Mouse (Mus musculus) layer of hippocampus, adult 6 months (tissue): Measurements from ENCODE around the gene Wdr12. TPM values are rescaled to one million over a fixed set of nuclear protein-coding genes. Genes with fewer than 3 reads are reported as not detected.

ENCODE experiments used
- long read RNA-seq, 2 experiments: library from polyadenylated mRNA; unstranded; transcript quantifications; one replicate each; pipeline ENCODE4 v2.0.0; 2019 to 2020
- polyA plus RNA-seq: library from polyadenylated mRNA; unstranded; fragments of <200 nt; fragmentation: Nextera tagmentation; gene quantifications from 2 replicates; pipeline ENCODE4 v1.2.3, GENCODE M21; 2021

Gene Wdr12
- 32.9 and 37.0 TPM in 2 replicates for polyA plus RNA-seq
- long read RNA-seq, experiment 1, full-length matches to known transcripts, result 49 of 75 reads
- long read RNA-seq, experiment 1, partial matches to known transcripts, result 19 of 75 reads
- long read RNA-seq, experiment 1, other reads (novel, unspliced or antisense), result 7 of 75 reads
- long read RNA-seq, experiment 2, full-length matches to known transcripts, result 263 of 287 reads
- long read RNA-seq, experiment 2, partial matches to known transcripts, result 9 of 287 reads
- long read RNA-seq, experiment 2, other reads (novel, unspliced or antisense), result 15 of 287 reads

DNA sequence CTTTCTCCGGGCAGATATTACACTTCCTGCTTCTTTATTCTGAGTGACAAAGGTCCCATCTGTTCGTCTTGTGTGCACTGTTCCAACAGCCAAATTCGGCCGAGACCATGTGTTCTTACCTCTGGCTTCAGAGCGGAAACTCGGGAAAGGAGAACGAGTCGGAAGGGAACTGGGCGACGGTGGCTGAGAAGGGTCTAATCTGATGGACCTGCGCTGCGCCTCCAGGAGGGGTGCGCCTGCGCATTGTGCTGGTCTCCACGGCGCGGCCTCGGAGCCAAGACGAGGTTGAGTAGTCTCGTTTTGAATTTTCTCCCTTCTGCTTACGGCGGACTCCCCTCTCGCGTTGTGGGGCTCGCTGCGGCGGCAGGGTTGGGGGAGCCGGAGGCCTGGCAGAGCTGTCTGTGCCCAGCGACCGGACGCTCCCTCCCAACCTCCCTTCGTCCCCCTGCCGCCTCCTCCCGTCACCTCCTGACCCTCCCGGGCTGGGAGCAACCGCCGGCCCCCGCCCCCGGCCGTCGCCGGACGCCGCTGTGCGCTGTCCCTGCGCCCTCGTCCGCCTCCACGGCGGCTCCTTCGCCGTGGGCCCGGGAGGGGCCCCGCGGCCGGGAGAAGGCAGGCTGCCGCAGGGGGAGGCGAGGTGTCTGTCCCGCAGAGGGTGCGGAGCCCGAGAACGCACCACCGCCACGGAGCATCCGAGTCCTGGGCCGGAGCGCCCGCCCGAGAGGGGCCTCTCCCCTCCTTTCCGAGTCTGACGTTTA, at the start of gene Wdr12, which contains the start of gene Carf:
Gene Wdr12, minus strand, starts transcription at position 622 of the 758 bp plus-strand sequence.
Gene Carf, plus strand, starts transcription at position 224 of the 758 bp plus-strand sequence.

DNA sequence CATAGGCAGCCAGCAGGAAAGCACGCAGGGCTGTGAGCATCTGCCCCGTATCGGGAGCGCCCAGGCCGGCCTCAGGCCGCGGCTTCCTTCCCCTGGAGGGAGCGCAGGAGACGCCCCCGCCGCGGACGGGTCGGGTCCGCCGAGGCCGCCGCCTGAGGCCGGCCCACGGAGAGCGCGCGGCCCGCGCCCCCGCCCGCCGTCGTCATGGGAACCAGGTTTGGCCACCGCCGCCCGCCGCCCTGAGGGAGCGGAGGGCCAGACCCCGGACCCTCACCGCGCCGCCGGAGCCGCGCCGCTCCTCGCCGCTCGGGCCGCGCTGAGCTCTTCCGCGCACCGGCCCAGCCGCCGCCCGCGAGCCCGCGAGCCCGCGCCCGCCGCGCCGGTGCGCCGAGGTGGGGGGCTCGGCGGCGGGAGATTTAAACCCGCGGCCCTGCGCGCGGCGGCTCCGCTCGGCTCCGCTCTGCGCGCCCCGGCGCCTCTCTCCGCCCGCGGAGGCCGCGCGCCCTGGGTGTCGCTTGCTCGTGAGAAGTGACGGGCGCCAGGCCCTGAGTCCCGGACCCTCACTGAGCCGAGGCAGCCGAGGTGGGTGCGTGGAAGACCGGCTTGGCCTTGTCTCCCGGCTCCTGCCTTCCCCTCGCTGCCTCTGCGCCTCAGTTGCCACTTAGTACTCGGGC, 55.5 kb downstream of the Wdr12 start, which contains the start of gene Ica1l:
Gene Ica1l, minus strand, starts transcription at position 389 of the 674 bp plus-strand sequence.

Other genes with a start within 250 kb of the Wdr12 start
- 6.5 and 7.5 TPM in 2 replicates for gene Fam117b, start 185.6 kb downstream of the Wdr12 start, polyA plus RNA-seq
- 14.4 and 16.2 TPM in 2 replicates for gene Ica1l, start 55.5 kb downstream of the Wdr12 start, polyA plus RNA-seq
- gene Carf, start 398 bp downstream of the Wdr12 start, polyA plus RNA-seq, result 10.2 and 12.1 TPM in 2 replicates
- 4.0 and 5.1 TPM in 2 replicates for gene Nbeal1, start 82.0 kb upstream of the Wdr12 start, polyA plus RNA-seq
- gene Cyp20a1, start 244.7 kb upstream of the Wdr12 start, polyA plus RNA-seq, result 12.4 and 12.5 TPM in 2 replicates